Mouse (Mus musculus) lung, postnatal 0 days (tissue): Measurements from ENCODE around the gene Rcvrn.

ENCODE experiments used
- CTCF ChIP-seq: IDR thresholded peaks from 2 replicates; pipeline ENCODE4 v1.5.1; 2016; ENCODE audit warnings: antibody characterized with exemption, mild to moderate bottlenecking
- EP300 ChIP-seq: IDR thresholded peaks from 2 replicates; pipeline ENCODE4 v1.6.1; 2016; ENCODE audit warnings: antibody characterized with exemption, mild to moderate bottlenecking, control low read depth

GRCm38 (mm10) chr11:67728726-67729125 lies 33.6 kb downstream of the Rcvrn start:
- TF ChIP-seq CTCF: no peak
- no peak for TF ChIP-seq EP300
